Mouse (Mus musculus): ENCODE results near the gene Ccdc50. TPM values are rescaled to one million over a fixed set of nuclear protein-coding genes. Genes with fewer than 3 reads are reported as not detected.

The Ccdc50 gene
- polyA plus RNA-seq, 1 experiment from 2014 or later: 86.1 TPM

DNA sequence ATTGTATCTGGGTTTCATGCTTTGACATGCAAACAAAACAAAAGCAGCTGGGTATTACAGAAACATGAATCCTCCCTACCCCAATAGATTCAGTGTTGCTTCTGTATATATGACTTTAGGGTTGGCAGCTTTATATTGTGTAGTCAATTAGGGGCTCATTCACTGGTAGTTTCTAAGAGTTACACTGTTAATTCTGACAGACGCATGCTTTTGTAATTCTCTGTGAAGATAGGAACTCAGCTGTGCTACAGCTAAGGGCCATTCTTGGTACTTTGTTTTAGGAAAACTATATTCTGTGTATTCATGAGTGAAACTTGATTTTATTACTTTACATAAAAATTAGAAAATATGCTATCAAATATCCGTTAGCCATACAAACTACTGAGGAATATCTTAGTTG lies 65.2 kb downstream of the Ccdc50 start:
- H3K36me3 ChIP-seq (ENCODE audit: control insufficient read depth, insufficient read depth, low read length): peaks cover 5% of the 10 kb centered on the region; the same call in 1 of the 2 replicates
- WGBS: 78% methylated on average over 2 of the region's 2 CpGs
- no peaks in the 10 kb centered on the region for H3K4me1 ChIP-seq (ENCODE audit: control insufficient read depth, insufficient read depth, low read length)
- no peak overlapping the region for H3K4me2 ChIP-seq (replicated peaks; ENCODE audit: low read depth, low read length)
- H3K9ac ChIP-seq (ENCODE audit: low read depth, low read length): no peak overlapping the region
- no peaks in the 10 kb centered on the region for H3K27me3 ChIP-seq (ENCODE audit: control insufficient read depth, insufficient read depth, low read length)
- H3K9me3 ChIP-seq (ENCODE audit: control insufficient read depth, low read length): no peaks in the 10 kb centered on the region
- H3K4me3 ChIP-seq (ENCODE audit: low read length): no peak overlapping the region
- ATAC-seq (ENCODE audit: low FRiP score, low TSS enrichment): no peak
- H3K27ac ChIP-seq (ENCODE audit: low read depth, low read length): no peak overlapping the region

DNA sequence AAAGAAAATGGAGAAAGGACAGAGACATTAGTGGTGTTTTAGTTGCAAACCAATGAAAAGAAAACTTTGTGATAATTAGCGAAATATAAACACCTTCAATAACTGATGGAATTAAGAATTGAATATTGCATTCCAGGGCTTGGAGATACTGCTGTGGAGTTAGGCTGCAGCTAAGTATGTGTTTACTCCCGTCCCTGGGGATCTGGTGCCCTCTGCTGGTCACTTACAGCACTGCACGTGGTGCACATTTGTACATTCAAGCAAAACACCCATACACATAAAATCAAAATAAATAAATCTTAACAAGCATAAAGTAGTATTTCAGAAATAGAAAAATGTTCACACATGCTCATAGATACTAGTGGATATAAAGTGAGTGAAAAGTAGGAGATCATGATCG lies 68.6 kb downstream of the Ccdc50 start:
- no peaks in the 10 kb centered on the region for H3K4me1 ChIP-seq (ENCODE audit: control insufficient read depth, insufficient read depth, low read length)
- ATAC-seq (ENCODE audit: low FRiP score, low TSS enrichment): peak; percentile 83; the same call in 1 of the 2 replicates
- no peak overlapping the region for H3K4me2 ChIP-seq (replicated peaks; ENCODE audit: low read depth, low read length)
- WGBS: 19% methylated on average over 4 of the region's 4 CpGs
- H3K27me3 ChIP-seq (ENCODE audit: control insufficient read depth, insufficient read depth, low read length): no peaks in the 10 kb centered on the region
- no peak overlapping the region for H3K27ac ChIP-seq (ENCODE audit: low read depth, low read length)
- no peaks in the 10 kb centered on the region for H3K36me3 ChIP-seq (ENCODE audit: control insufficient read depth, insufficient read depth, low read length)
- H3K9me3 ChIP-seq (ENCODE audit: control insufficient read depth, low read length): no peaks in the 10 kb centered on the region
- H3K4me3 ChIP-seq (ENCODE audit: low read length): no peak overlapping the region
- no peak overlapping the region for H3K9ac ChIP-seq (ENCODE audit: low read depth, low read length)

DNA sequence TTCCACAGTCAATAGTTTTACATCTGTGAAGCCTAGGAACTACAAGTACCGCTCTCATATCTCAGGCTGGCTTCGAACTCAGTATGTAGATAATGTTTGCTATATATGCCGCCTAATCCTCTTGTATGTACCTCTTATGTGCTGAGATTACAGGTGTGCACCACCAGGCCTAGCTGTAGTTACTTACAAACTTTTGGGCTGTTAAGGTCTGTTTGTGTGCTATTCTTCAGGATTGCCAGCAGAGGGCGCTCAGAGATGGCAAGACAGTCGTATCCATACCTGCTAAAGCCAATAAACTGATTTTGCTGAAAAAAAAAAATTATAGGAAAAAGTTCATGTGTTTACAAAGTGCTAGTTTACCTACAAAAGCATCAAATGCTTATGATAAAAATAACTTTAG lies 80.1 kb downstream of the Ccdc50 start:
- Histone ChIP-seq H3K4me2 (replicated peaks; ENCODE audit: low read depth, low read length) (no peak overlapping the region), H3K27me3 (ENCODE audit: control insufficient read depth, insufficient read depth, low read length) (no peaks in the 10 kb centered on the region), H3K9ac (ENCODE audit: low read depth, low read length) (no peak overlapping the region), H3K4me3 (ENCODE audit: low read length) (no peak overlapping the region), H3K9me3 (ENCODE audit: control insufficient read depth, low read length) (no peaks in the 10 kb centered on the region), H3K27ac (ENCODE audit: low read depth, low read length) (no peak overlapping the region), H3K36me3 (ENCODE audit: control insufficient read depth, insufficient read depth, low read length) (no peaks in the 10 kb centered on the region), H3K4me1 (ENCODE audit: control insufficient read depth, insufficient read depth, low read length) (no peaks in the 10 kb centered on the region)
- 25% methylated on average over 5 of the region's 5 CpGs for WGBS
- peak; percentile 64; the same call in 1 of the 2 replicates for ATAC-seq (ENCODE audit: low FRiP score, low TSS enrichment)

DNA sequence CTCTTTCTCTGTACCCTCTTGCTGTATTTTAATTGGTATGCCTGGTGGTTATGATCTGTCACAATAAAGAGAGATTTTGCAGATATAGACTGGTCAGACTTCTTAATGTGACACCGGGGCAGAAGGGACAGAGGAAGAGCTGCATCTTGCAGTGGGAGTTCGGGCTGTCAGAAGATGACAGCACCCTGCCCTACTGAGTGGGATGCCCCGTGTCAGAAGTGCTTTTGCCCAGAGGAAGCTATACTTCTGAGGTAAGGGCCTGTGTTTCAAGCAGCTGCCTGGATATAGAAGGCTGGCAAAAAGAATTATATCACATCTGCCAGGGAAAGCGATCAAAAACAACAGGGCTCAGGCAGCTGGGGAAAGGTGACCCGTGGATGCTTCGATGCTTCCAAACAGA lies 82.7 kb downstream of the Ccdc50 start:
- H3K4me3 ChIP-seq (ENCODE audit: low read length): no peak overlapping the region
- H3K27ac ChIP-seq (ENCODE audit: low read depth, low read length): no peak overlapping the region
- no peak overlapping the region for H3K4me2 ChIP-seq (replicated peaks; ENCODE audit: low read depth, low read length)
- H3K9ac ChIP-seq (ENCODE audit: low read depth, low read length): no peak overlapping the region
- H3K4me1 ChIP-seq (ENCODE audit: control insufficient read depth, insufficient read depth, low read length): no peaks in the 10 kb centered on the region
- no peaks in the 10 kb centered on the region for H3K27me3 ChIP-seq (ENCODE audit: control insufficient read depth, insufficient read depth, low read length)
- WGBS: 57% methylated on average over 6 of the region's 6 CpGs
- no peaks in the 10 kb centered on the region for H3K9me3 ChIP-seq (ENCODE audit: control insufficient read depth, low read length)
- ATAC-seq (ENCODE audit: low FRiP score, low TSS enrichment): no peak
- H3K36me3 ChIP-seq (ENCODE audit: control insufficient read depth, insufficient read depth, low read length): no peaks in the 10 kb centered on the region

DNA sequence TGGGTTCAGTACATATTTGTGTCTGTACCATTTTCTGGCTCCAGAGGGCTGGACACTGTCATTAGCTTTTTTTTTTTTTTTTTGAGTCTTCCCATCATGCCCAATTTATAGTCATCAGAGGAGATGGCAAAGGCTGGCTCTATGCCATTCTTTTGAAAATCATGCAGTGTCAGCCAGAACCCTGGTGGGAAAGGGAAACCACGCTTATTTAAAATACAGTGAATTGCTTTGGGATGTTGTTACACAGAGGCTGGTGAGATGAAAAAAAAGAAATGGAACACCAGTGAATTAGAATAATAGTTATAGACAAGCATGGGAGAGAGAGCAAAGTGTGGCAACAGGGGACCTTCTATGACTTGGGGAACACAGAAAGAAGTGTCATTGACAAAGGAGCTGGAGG lies 95.2 kb downstream of the Ccdc50 start:
- Histone ChIP-seq H3K4me3 (ENCODE audit: low read length) (no peak overlapping the region), H3K9ac (ENCODE audit: low read depth, low read length) (no peak overlapping the region), H3K27me3 (ENCODE audit: control insufficient read depth, insufficient read depth, low read length) (no peaks in the 10 kb centered on the region), H3K27ac (ENCODE audit: low read depth, low read length) (no peak overlapping the region), H3K4me2 (replicated peaks; ENCODE audit: low read depth, low read length) (no peak overlapping the region), H3K9me3 (ENCODE audit: control insufficient read depth, low read length) (no peaks in the 10 kb centered on the region), H3K36me3 (ENCODE audit: control insufficient read depth, insufficient read depth, low read length) (no peaks in the 10 kb centered on the region), H3K4me1 (ENCODE audit: control insufficient read depth, insufficient read depth, low read length) (no peaks in the 10 kb centered on the region)
- no peak for ATAC-seq (ENCODE audit: low FRiP score, low TSS enrichment)
- WGBS: 79% methylated on average over 1 of the region's 1 CpGs

Other genes starting within 250 kb of the Ccdc50 start
- gene Ostn, start 81.4 kb upstream of the Ccdc50 start, polyA plus RNA-seq (2014; fragmentation: Nextera tagmentation; extraction: Ambion mirVana): not detected in 2 replicates
- gene Uts2b, start 18.6 kb upstream of the Ccdc50 start, polyA plus RNA-seq (2014; fragmentation: Nextera tagmentation; extraction: Ambion mirVana): not detected in 2 replicates